Mouse (Mus musculus) kidney, adult 2 months (tissue): ENCODE data around the gene Ablim1. TPM values are rescaled to one million over a fixed set of nuclear protein-coding genes. Genes with fewer than 3 reads are reported as not detected.

ENCODE experiments used
- DNase-seq: peaks from one replicate; pipeline ENCODE4 v3.0.0; 2021
- H3K27ac ChIP-seq: fragments of 200-500 bp; 2 replicates; pipeline ENCODE4 v1.5.1; 2012; ENCODE audit warnings: low read depth, low read length, control low read depth, inconsistent platforms; ENCODE audit not compliant: insufficient read depth
- H3K27me3 ChIP-seq: fragments of 200-500 bp; replicated peaks from 2 replicates; pipeline ENCODE4 v1.6.1; 2012; ENCODE audit warnings: mild to moderate bottlenecking, moderate library complexity, low read length, inconsistent platforms; ENCODE audit not compliant: control insufficient read depth, insufficient read depth
- H3K36me3 ChIP-seq: fragments of 200-500 bp; 2 replicates; pipeline ENCODE4 v1.6.1; 2012; ENCODE audit warnings: mild to moderate bottlenecking, moderate library complexity, low read length, inconsistent platforms; ENCODE audit not compliant: control insufficient read depth, insufficient read depth
- H3K4me1 ChIP-seq: fragments of 200-500 bp; 2 replicates; pipeline ENCODE4 v1.6.1; 2011; ENCODE audit warnings: low read length; ENCODE audit not compliant: control insufficient read depth, insufficient read depth
- H3K4me3 ChIP-seq: fragments of 200-500 bp; 2 replicates; pipeline ENCODE4 v1.5.1; 2011; ENCODE audit warnings: mild to moderate bottlenecking, low read depth, low read length, control low read depth; ENCODE audit not compliant: insufficient read depth
- CTCF ChIP-seq: fragments of 200-500 bp; conservative IDR thresholded peaks from 2 replicates; pipeline ENCODE4 v1.5.1; 2011; ENCODE audit warnings: low read depth, mild to moderate bottlenecking, control low read depth, low read length, moderate library complexity, mixed read lengths; ENCODE audit not compliant: insufficient read depth, insufficient read length
- POLR2A ChIP-seq: fragments of 200-500 bp; IDR thresholded peaks from one replicate; pipeline ENCODE4 v1.6.1; 2011; ENCODE audit warnings: low read depth, low read length, control low read depth
- WGBS: fragments of 180-500 bp; shearing (Covaris S2); methylation state at CpG from one replicate; pipeline ENCODE4 v1.1.7; 2018; 5-methylcytosine and 5-hydroxymethylcytosine counted together
- polyA plus RNA-seq: library from polyadenylated mRNA; depleted of rRNA; stranded (reverse); fragments of >200 nt; gene quantifications from 2 replicates; pipeline ENCODE4 v1.2.3, GENCODE M21; 2012

Ablim1 gene
- polyA plus RNA-seq, 1 experiment = 34.7 TPM

- H3K27me3 ChIP-seq = no peaks in the 10 kb centered on the region
- DNase-seq = peak; percentile 78
- peak overlapping the region; percentile 8 for H3K4me3 ChIP-seq
- peaks cover 7% of the 10 kb centered on the region; the same call in 1 of the 2 replicates for H3K4me1 ChIP-seq
- TF ChIP-seq POLR2A = no peak
- no peak for TF ChIP-seq CTCF
- peak overlapping the region; percentile 7; the same call in 1 of the 2 replicates for H3K27ac ChIP-seq
- WGBS = 41% methylated on average over 22 of the region's 22 CpGs
- no peaks in the 10 kb centered on the region for H3K36me3 ChIP-seq
These were observed 195.7 kb downstream of the Ablim1 start for GRCm38 (mm10) chr19:57118785-57119565.

GRCm38 (mm10) chr19:57117751-57118150 is 197.0 kb downstream of the Ablim1 start:
- 48% methylated on average over 6 of the region's 6 CpGs for WGBS
- TF ChIP-seq CTCF (no peak), POLR2A (no peak)
- H3K36me3 ChIP-seq = no peaks in the 10 kb centered on the region
- H3K4me3 ChIP-seq = 0 out of 2 replicates have a peak overlapping the region, but pooled peaks have one; percentile 1
- H3K27ac ChIP-seq = no peak overlapping the region
- peaks cover 7% of the 10 kb centered on the region; the same call in 1 of the 2 replicates for H3K4me1 ChIP-seq
- DNase-seq = no peak
- H3K27me3 ChIP-seq = no peaks in the 10 kb centered on the region

GRCm38 (mm10) chr19:57116871-57117501 is 197.7 kb downstream of the Ablim1 start:
- Histone ChIP-seq H3K36me3 (no peaks in the 10 kb centered on the region), H3K4me1 (peaks cover 7% of the 10 kb centered on the region; the same call in 1 of the 2 replicates), H3K27me3 (no peaks in the 10 kb centered on the region), H3K27ac (no peak overlapping the region), H3K4me3 (no peak overlapping the region)
- TF ChIP-seq POLR2A = no peak
- no peak for TF ChIP-seq CTCF
- DNase-seq = peak; percentile 79
- 22% methylated on average over 7 of the region's 7 CpGs for WGBS

- H3K27me3 ChIP-seq = no peaks in the 10 kb centered on the region
- no peak overlapping the region for H3K27ac ChIP-seq
- no peak overlapping the region for H3K4me3 ChIP-seq
- H3K36me3 ChIP-seq = no peaks in the 10 kb centered on the region
- H3K4me1 ChIP-seq = peaks cover 7% of the 10 kb centered on the region; the same call in 1 of the 2 replicates
- TF ChIP-seq POLR2A = no peak
- no peak for TF ChIP-seq CTCF
- no peak for DNase-seq
- WGBS = 39% methylated on average over 5 of the region's 5 CpGs
These were observed 199.0 kb downstream of the Ablim1 start for GRCm38 (mm10) chr19:57115670-57116069.

- no peak for DNase-seq
- WGBS = 77% methylated on average over 5 of the region's 5 CpGs
- Histone ChIP-seq H3K27me3 (no peaks in the 10 kb centered on the region), H3K27ac (no peak overlapping the region), H3K4me1 (peaks cover 7% of the 10 kb centered on the region; the same call in 1 of the 2 replicates), H3K4me3 (no peak overlapping the region), H3K36me3 (no peaks in the 10 kb centered on the region)
- TF ChIP-seq CTCF (no peak), POLR2A (no peak)
These were observed 199.8 kb downstream of the Ablim1 start for GRCm38 (mm10) chr19:57114951-57115350.

- no peak overlapping the region for H3K27ac ChIP-seq
- no peaks in the 10 kb centered on the region for H3K36me3 ChIP-seq
- TF ChIP-seq POLR2A (no peak), CTCF (no peak)
- peaks cover 7% of the 10 kb centered on the region; the same call in 1 of the 2 replicates for H3K4me1 ChIP-seq
- no peak overlapping the region for H3K4me3 ChIP-seq
- no peak for DNase-seq
- no peaks in the 10 kb centered on the region for H3K27me3 ChIP-seq
- 95% methylated on average over 8 of the region's 8 CpGs for WGBS
These were observed 200.7 kb downstream of the Ablim1 start for GRCm38 (mm10) chr19:57113975-57114374.
